Mouse (Mus musculus) hindbrain, postnatal 0 days (tissue): ENCODE results near the gene Ifi207. TPM values are rescaled to one million over a fixed set of nuclear protein-coding genes. Genes with fewer than 3 reads are reported as not detected.
"Not testable (repeated sequence)": the region's sequence is repeated elsewhere in the genome, so short reads cannot be mapped to it uniquely, and the experiment has no call there.

ENCODE experiments used
- ATAC-seq: fragments of 200-750 bp; cut with Nextera tagmentation; 2 replicates; pipeline ENCODE4 v1.8.0; 2017; ENCODE audit warnings: mild to moderate bottlenecking, moderate TSS enrichment, moderate library complexity
- DNase-seq: peaks from one replicate; pipeline ENCODE4 v3.0.0-alpha.2; 2015; ENCODE audit warnings: low spot score
- H3K27ac ChIP-seq: fragments of 300-500 bp; sonication (generic); 2 replicates; pipeline ENCODE4 v1.5.1; 2014; ENCODE audit warnings: mild to moderate bottlenecking
- H3K27me3 ChIP-seq: fragments of 300-500 bp; sonication (generic); 2 replicates; pipeline ENCODE4 v1.6.1; 2014; ENCODE audit warnings: low read length, mixed read lengths; ENCODE audit not compliant: insufficient read depth
- H3K36me3 ChIP-seq: fragments of 300-500 bp; sonication (generic); 2 replicates; pipeline ENCODE4 v1.6.1; 2014; ENCODE audit warnings: low read length, mixed read lengths; ENCODE audit not compliant: insufficient read depth
- H3K4me1 ChIP-seq: fragments of 300-500 bp; sonication (generic); 2 replicates; pipeline ENCODE4 v1.6.1; 2014; ENCODE audit warnings: antibody characterized with exemption, low read length, mixed read lengths; ENCODE audit not compliant: insufficient read depth
- H3K4me2 ChIP-seq: fragments of 300-500 bp; sonication (generic); 2 replicates; pipeline ENCODE4 v1.6.1; 2014; ENCODE audit warnings: low read depth, mild to moderate bottlenecking, low read length, moderate library complexity, mixed read lengths
- H3K4me3 ChIP-seq: fragments of 300-500 bp; sonication (generic); 2 replicates; pipeline ENCODE4 v1.5.1; 2014; ENCODE audit warnings: low read length
- H3K9ac ChIP-seq: fragments of 300-500 bp; sonication (generic); replicated peaks from 2 replicates; pipeline ENCODE4 v1.6.1; 2014; ENCODE audit warnings: mild to moderate bottlenecking, low read length, moderate library complexity, mixed read lengths
- H3K9me3 ChIP-seq: fragments of 300-500 bp; sonication (generic); 2 replicates; pipeline ENCODE4 v1.6.1; 2016; ENCODE audit warnings: low read length, mixed read lengths
- CTCF ChIP-seq: IDR thresholded peaks from 2 replicates; pipeline ENCODE4 v1.5.1; 2016; ENCODE audit warnings: antibody characterized with exemption, control low read depth, low read depth
- WGBS: fragments of 180-500 bp; shearing (Covaris S2); extraction: QIAGEN DNeasy Blood & Tissue Kit; methylation state at CpG from one replicate; pipeline ENCODE4 v1.1.7; 2014; 5-methylcytosine and 5-hydroxymethylcytosine counted together
- polyA plus RNA-seq: library from polyadenylated mRNA; unstranded; fragments of >200 nt; fragmentation: Nextera tagmentation; extraction: Ambion mirVana; gene quantifications from 2 replicates; pipeline ENCODE4 v1.2.1, GENCODE M21; 2015
- total RNA-seq: library from RNA; depleted of rRNA; stranded (reverse); fragments of >200 nt; gene quantifications from 2 replicates; pipeline ENCODE4 v1.2.3, GENCODE M21; 2014; rRNA removed

Gene Ifi207
- total RNA-seq (0.43 and 0.94 TPM in 2 replicates), polyA plus RNA-seq (0.28 and 0.29 TPM in 2 replicates)

- H3K4me3 ChIP-seq, result no peak within 1 kb of the TSS
- no peak for TF ChIP-seq CTCF
- H3K27me3 ChIP-seq, result no peaks in the 10 kb centered on the region
- ATAC-seq, result no peak
- no peak within 1 kb of the TSS for H3K4me2 ChIP-seq
- H3K9me3 ChIP-seq, result no peaks in the 10 kb centered on the region
- H3K4me1 ChIP-seq, result no peaks in the 10 kb centered on the region
- 72% methylated on average over 4 of the region's 4 CpGs for WGBS
- no peaks in the 10 kb centered on the region for H3K36me3 ChIP-seq
- no peak within 1 kb of the TSS for H3K27ac ChIP-seq
- DNase-seq, result no peak
- H3K9ac ChIP-seq, result no peak within 1 kb of the TSS
Measured at GRCm38 (mm10) chr1:173741656-173742055, at the start of gene Ifi207. TSS of gene Ifi207 (minus strand) at chr1:173741747.

GRCm38 (mm10) chr1:173773457-173773856 lies 31.9 kb upstream of the Ifi207 start:
- H3K9me3 ChIP-seq, H3K27ac ChIP-seq, H3K4me3 ChIP-seq, ATAC-seq, H3K27me3 ChIP-seq, H3K4me1 ChIP-seq, H3K4me2 ChIP-seq, H3K9ac ChIP-seq, H3K36me3 ChIP-seq, DNase-seq: not testable (repeated sequence)
- 80% methylated on average over 2 of the region's 3 CpGs for WGBS

- H3K9me3 ChIP-seq, H3K4me2 ChIP-seq, ATAC-seq, H3K4me3 ChIP-seq, H3K27me3 ChIP-seq, DNase-seq, H3K27ac ChIP-seq, H3K36me3 ChIP-seq, H3K4me1 ChIP-seq, H3K9ac ChIP-seq: not testable (repeated sequence)
- WGBS, result 89% methylated on average over 5 of the region's 5 CpGs
Measured at GRCm38 (mm10) chr1:173766848-173767617, 25.5 kb upstream of the Ifi207 start, which contains the start of gene Ifi204. TSS of gene Ifi204 (minus strand) at chr1:173766943.

GRCm38 (mm10) chr1:173760032-173760431 lies 18.5 kb upstream of the Ifi207 start:
- not testable (repeated sequence) for H3K4me3 ChIP-seq, H3K27ac ChIP-seq, H3K4me1 ChIP-seq, H3K9ac ChIP-seq, ATAC-seq, H3K4me2 ChIP-seq, DNase-seq, H3K27me3 ChIP-seq, H3K9me3 ChIP-seq, H3K36me3 ChIP-seq
- 91% methylated on average over 5 of the region's 5 CpGs for WGBS

- WGBS, result 69% methylated on average over 1 of the region's 1 CpGs
- no peak for ATAC-seq
Measured at GRCm38 (mm10) chr1:173742262-173742661, 715 bp upstream of the Ifi207 start.

GRCm38 (mm10) chr1:173740537-173740936 lies 1.0 kb downstream of the Ifi207 start:
- Histone ChIP-seq H3K9me3 (no peaks in the 10 kb centered on the region), H3K36me3 (no peaks in the 10 kb centered on the region), H3K4me1 (no peaks in the 10 kb centered on the region), H3K4me3 (no peak overlapping the region), H3K9ac (no peak overlapping the region), H3K4me2 (no peak overlapping the region), H3K27ac (no peak overlapping the region), H3K27me3 (no peaks in the 10 kb centered on the region)
- DNase-seq, result no peak
- ATAC-seq, result no peak
- no peak for TF ChIP-seq CTCF

More at GRCm38 (mm10) chr1:173742262-173742661, 715 bp upstream of the Ifi207 start:
- no peaks in the 10 kb centered on the region for H3K36me3 ChIP-seq
- H3K27me3 ChIP-seq, result no peaks in the 10 kb centered on the region
- no peaks in the 10 kb centered on the region for H3K4me1 ChIP-seq
- H3K9me3 ChIP-seq, result no peaks in the 10 kb centered on the region
- H3K4me3 ChIP-seq, result no peak overlapping the region
- no peak overlapping the region for H3K27ac ChIP-seq
- no peak for TF ChIP-seq CTCF
- no peak for DNase-seq
- H3K4me2 ChIP-seq, result no peak overlapping the region
- H3K9ac ChIP-seq, result no peak overlapping the region

GRCm38 (mm10) chr1:173736986-173737385 lies 4.6 kb downstream of the Ifi207 start:
- ATAC-seq (no peak), DNase-seq (no peak)
- no peak overlapping the region for H3K4me3 ChIP-seq
- no peaks in the 10 kb centered on the region for H3K9me3 ChIP-seq
- no peaks in the 10 kb centered on the region for H3K36me3 ChIP-seq
- no peaks in the 10 kb centered on the region for H3K4me1 ChIP-seq
- no peak overlapping the region for H3K9ac ChIP-seq
- H3K4me2 ChIP-seq, result no peak overlapping the region
- H3K27me3 ChIP-seq, result no peaks in the 10 kb centered on the region
- H3K27ac ChIP-seq, result no peak overlapping the region
- TF ChIP-seq CTCF, result no peak
- 75% methylated on average over 2 of the region's 2 CpGs for WGBS

- ATAC-seq, H3K36me3 ChIP-seq, DNase-seq, H3K27ac ChIP-seq, H3K4me3 ChIP-seq, H3K27me3 ChIP-seq, H3K4me1 ChIP-seq, H3K9me3 ChIP-seq, H3K9ac ChIP-seq, H3K4me2 ChIP-seq: not testable (repeated sequence)
- WGBS, result 95% methylated on average over 4 of the region's 4 CpGs
Measured at GRCm38 (mm10) chr1:173735015-173735414, 6.5 kb downstream of the Ifi207 start.
